Mouse (Mus musculus) bone marrow macrophage, adult 2 months (primary cell): ENCODE data around the gene Pik3r3. TPM values are rescaled to one million over a fixed set of nuclear protein-coding genes. Genes with fewer than 3 reads are reported as not detected.
"Not testable (repeated sequence)": the region's sequence is repeated elsewhere in the genome, so short reads cannot be mapped to it uniquely, and the experiment has no call there.

Experiments used
- H3K27ac ChIP-seq: 2 replicates; pipeline ENCODE4 v1.5.1; 2012; ENCODE audit warnings: low read depth, low read length; ENCODE audit not compliant: insufficient read depth
- H3K4me1 ChIP-seq: 2 replicates; pipeline ENCODE4 v1.6.1; 2012; ENCODE audit warnings: low read length; ENCODE audit not compliant: control insufficient read depth, insufficient read depth
- H3K4me3 ChIP-seq: 2 replicates; pipeline ENCODE4 v1.5.1; 2012; ENCODE audit warnings: mild to moderate bottlenecking, low read length, moderate library complexity; ENCODE audit not compliant: insufficient read depth
- CTCF ChIP-seq: IDR thresholded peaks from 2 replicates; pipeline ENCODE4 v1.5.1; 2012; ENCODE audit warnings: low read depth, mild to moderate bottlenecking, low read length, moderate library complexity
- POLR2A ChIP-seq: IDR thresholded peaks from 2 replicates; pipeline ENCODE4 v1.6.1; 2012; ENCODE audit warnings: mild to moderate bottlenecking, low read depth, low read length, borderline replicate concordance
- polyA plus RNA-seq: library from polyadenylated mRNA; stranded (reverse); fragments of >200 nt; gene quantifications from 2 replicates; pipeline ENCODE4 v1.2.4, GENCODE M21; 2012; ENCODE audit not compliant: missing spikeins, insufficient read depth, insufficient read length

Gene Pik3r3
- polyA plus RNA-seq, 1 experiment = 1.0 TPM

DNA sequence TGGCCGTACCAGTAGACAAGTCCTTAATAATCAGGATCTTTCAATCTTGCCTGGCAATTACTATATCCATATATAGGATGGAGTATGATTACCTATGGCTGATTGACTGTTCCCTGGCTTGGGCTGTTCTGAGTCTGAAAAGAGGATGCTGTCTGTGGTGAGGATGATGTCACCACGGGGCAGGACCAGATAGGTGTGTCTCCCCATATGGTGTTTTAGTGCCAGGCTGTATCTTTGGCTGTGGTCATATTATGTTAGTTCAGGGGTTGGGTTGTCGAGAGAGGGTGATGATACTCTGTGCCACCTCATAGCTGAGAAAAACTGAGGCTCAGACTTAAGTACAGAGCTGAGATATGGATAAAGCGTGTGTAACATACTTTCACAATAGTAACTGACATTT lies 36.3 kb upstream of the Pik3r3 start:
- no peak overlapping the region for H3K27ac ChIP-seq
- no peak for TF ChIP-seq POLR2A
- no peak for TF ChIP-seq CTCF

DNA sequence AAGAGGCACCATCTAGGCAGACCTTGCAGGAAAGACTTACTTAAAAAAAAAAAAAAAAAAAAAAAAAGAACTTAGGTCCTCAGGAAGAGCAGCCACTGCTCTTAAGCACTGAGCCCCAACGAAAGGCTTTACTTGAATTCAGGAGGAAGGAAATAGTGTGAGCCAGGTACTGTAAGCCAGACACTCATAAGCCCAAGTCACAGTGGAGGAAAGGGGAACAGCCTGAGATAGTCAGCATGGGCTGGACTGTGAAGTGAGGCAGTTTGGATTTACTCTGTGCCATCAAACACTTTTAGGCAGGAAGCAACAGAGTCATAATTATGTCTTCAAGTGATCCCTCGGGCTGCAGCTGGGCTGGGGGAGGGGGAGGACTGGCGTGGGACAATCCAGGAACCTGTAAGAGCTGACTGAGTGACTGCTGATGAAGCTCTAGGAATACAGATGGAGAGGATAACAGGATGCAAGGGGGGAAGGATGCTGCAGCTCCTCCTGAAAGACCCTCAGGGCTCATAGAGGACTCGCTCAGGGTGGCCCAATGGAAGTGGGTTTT lies 29.1 kb upstream of the Pik3r3 start:
- no peak overlapping the region for H3K27ac ChIP-seq
- TF ChIP-seq POLR2A = no peak
- no peak for TF ChIP-seq CTCF
- no peaks in the 10 kb centered on the region for H3K4me1 ChIP-seq
- no peak overlapping the region for H3K4me3 ChIP-seq

More for the DNA sequence above, 36.3 kb upstream of the Pik3r3 start:
- no peak overlapping the region for H3K4me3 ChIP-seq
- peaks cover 2% of the 10 kb centered on the region; the same call in 1 of the 2 replicates for H3K4me1 ChIP-seq

DNA sequence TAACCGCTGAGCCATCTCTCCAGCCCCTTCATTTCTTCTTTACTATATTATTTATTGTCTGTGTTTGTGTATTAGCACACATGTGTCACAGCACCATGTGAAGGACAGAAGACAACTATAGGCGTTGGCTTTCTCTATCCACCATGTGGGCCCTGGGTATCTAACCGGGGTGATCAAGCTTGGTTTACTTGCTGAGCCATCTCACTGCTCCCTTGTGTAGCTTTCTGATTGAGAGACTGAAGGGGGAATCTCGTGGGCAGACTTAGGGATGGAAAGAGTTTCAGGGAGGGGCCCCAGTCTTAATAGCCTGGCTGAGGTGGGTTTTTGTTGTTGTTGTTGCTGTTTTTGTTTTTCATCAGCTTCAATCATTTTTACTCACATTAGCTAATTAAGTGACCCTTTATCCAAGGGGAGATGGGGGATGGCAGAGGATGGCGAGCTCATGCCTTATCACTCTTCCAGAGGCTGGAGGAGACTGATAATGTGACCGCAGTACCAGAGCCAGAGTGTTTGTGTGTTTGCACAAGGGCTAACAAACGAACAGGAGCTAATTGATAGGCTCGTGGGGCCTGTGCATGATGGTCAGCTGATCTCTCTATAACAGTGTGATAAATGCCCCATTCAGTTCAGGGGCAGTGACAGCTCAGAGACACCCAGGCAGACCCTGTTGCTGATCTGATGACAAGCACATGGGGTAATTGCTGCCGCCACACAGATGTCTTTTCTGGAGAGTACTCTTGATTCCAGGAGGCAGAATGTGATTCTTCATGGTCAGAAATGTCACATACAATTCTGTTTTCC lies 27.6 kb upstream of the Pik3r3 start:
- no peak for TF ChIP-seq CTCF
- TF ChIP-seq POLR2A = no peak
- H3K27ac ChIP-seq = no peak overlapping the region
- no peaks in the 10 kb centered on the region for H3K4me1 ChIP-seq
- H3K4me3 ChIP-seq = no peak overlapping the region

DNA sequence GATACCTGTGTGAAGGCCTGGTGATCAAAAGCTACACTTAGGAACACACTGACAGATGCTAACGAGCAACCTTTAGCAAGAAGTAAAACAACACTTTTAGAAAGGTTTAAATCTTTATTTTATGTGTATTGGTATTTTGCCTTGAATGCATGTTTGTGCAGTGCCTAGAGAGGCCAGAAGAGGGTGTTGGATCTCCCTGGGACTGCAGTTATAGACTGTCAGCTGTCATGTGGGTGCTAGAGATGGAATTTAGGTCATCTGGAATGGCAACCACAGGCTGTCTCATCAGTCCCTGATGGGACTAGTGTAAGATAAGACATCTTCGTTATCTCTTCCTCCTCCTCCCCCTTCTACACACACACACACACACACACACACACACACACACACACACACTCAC lies 23.0 kb upstream of the Pik3r3 start:
- no peak overlapping the region for H3K4me3 ChIP-seq
- H3K27ac ChIP-seq = no peak overlapping the region
- TF ChIP-seq CTCF (no peak), POLR2A (no peak)
- peaks cover 4% of the 10 kb centered on the region; the same call in 1 of the 2 replicates for H3K4me1 ChIP-seq

DNA sequence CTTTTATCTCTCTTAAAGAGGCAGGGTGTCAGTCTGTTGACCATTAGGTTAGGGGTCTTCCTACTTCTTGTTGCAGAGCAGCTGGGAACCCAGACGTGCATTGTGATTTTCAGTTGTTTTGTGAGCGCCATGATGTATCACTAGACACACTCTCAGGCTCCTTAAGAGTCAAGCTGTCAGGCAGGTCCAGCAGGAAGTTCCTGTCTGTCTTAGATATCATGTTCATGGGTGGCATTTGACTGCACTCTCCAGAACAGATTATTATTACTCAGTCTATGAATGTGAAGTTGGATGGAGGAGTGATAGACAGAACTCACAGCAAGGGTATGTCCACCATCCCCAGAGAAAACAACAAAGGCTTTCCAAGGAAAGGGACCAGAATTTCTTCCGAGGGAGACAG lies 17.0 kb upstream of the Pik3r3 start:
- H3K4me1 ChIP-seq = peaks cover 4% of the 10 kb centered on the region; the same call in 1 of the 2 replicates
- TF ChIP-seq CTCF (no peak), POLR2A (no peak)
- H3K4me3 ChIP-seq = no peak overlapping the region
- H3K27ac ChIP-seq = no peak overlapping the region

DNA sequence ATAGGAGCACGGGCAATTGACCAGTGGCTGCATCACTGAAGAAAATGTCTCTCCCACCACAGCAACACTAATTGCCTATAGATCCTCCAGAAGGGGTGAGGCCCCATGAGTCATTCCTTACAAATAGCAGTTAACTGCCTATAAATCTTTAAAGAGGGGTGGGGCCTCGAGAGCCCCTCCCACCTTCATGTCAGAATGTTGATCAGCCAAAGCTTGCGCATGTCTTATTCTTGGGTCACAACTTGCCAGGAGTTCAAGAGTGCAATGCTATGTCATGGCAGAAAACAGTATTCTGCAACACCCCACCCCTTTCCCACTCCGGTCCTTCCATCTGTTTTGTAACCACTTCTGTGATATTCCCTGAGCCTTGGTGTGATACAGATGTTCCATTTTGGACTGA lies 14.9 kb upstream of the Pik3r3 start:
- TF ChIP-seq POLR2A = no peak
- no peak for TF ChIP-seq CTCF
- Histone ChIP-seq H3K4me3 (no peak overlapping the region), H3K27ac (no peak overlapping the region), H3K4me1 (peaks cover 4% of the 10 kb centered on the region; the same call in 1 of the 2 replicates)

DNA sequence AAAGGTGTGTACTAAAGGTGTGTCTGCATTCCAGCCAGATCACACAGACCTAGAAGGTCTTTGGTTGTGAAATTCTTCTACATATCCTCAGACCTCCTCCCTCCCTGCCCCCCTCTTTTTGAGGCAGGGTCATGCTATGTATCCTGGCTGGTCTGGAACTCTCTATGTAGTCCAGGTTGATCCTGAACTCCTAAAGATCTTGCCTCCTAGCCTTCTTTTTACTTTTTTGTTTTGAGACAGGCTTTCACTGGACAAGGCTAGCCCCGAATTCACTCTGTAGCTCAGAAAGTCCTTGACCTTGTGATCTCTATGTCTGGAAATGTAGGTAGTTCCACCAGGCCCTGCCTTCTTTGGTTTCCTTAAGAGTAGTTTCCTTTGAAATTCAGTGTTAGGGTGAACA lies 12.5 kb upstream of the Pik3r3 start:
- no peak for TF ChIP-seq CTCF
- TF ChIP-seq POLR2A = no peak
- Histone ChIP-seq H3K4me3 (no peak overlapping the region), H3K27ac (no peak overlapping the region), H3K4me1 (no peaks in the 10 kb centered on the region)

DNA sequence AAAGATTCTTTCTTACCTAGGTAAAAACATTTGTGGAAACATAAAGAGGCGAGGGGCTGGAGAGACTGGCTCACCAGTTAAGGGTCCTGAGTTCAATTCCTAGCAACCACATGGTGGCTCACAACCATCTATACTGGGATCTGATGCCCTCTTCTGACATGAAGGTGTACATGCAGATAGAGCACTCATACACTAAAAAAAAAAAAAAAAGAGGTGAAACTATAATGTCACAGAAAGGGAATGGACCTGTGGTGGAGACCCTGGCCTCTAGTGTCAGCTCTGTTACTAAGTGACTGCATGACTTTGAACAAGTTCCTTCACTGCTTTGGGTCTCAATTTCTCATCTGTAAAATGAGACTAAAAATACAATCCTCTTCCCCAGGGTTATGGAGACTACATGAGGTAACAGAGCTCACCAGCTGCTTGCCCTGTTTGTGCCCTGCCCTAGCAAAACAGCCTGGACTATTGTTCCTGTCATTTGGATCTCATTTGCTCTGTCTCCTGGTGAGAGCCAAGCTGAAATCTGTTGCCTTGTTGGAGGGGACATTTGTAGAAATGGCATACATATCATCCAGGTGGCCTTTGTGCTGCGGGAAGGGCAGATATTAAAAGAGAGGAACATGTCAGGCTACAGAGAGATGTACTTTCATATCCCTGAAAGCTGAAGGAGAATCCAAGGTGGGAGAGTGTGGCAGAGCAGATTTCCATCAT lies 5.4 kb upstream of the Pik3r3 start:
- Histone ChIP-seq H3K4me1 (peaks cover 18% of the 10 kb centered on the region), H3K27ac (no peak overlapping the region)
- TF ChIP-seq CTCF = no peak
- TF ChIP-seq POLR2A = no peak

DNA sequence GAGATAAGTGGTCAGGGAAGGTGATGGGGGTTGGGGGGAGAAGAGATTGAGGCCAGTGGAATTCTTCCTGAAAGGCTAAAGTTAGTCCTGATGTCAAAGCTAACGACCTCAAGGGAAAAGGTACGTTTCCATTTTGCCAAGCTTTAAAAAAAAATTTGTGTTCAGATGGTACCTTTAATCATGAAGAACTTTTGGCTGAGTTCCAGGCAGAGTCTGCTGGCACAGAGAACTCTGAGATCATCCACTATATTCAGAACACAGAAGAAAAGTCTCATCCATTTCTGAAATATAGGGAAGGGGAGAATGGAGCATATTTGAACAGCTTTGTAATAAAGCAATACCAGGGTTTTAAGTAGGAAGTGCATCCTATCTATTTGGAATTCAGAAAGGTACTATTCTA lies 4.4 kb upstream of the Pik3r3 start:
- Histone ChIP-seq H3K4me3 (no peak overlapping the region), H3K27ac (no peak overlapping the region), H3K4me1 (peaks cover 18% of the 10 kb centered on the region)
- TF ChIP-seq CTCF (no peak), POLR2A (no peak)

More for the DNA sequence above, 5.4 kb upstream of the Pik3r3 start:
- no peak overlapping the region for H3K4me3 ChIP-seq

DNA sequence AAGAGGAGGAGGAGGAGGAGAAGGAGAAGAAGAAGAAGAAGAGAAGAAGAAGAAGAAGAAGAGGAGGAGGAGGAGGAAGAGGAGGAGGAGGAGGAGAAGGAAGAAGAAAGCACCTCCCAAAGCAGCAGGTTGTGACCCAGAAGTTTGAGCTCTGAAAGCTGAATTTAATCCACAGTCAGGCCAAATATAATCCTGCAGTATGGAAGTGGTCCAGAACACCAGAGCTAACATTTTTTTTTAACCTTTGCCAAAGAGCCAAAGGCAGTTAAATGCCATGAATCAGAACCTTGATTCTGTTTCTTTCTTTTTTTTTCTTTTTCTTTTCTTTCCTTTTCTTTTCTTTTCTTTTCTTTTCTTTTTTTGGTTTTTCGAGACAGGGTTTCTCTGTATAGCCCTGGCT lies 3.8 kb upstream of the Pik3r3 start:
- not testable (repeated sequence) for H3K27ac ChIP-seq, H3K4me3 ChIP-seq
- H3K4me1 ChIP-seq = peaks cover 18% of the 10 kb centered on the region
